Mouse (Mus musculus): ENCODE measurements around the gene Mrpl21. TPM values are rescaled to one million over a fixed set of nuclear protein-coding genes. Genes with fewer than 3 reads are reported as not detected.
A peak's percentile ranks its signal among the peaks of the same experiment; 100 is the strongest.

The Mrpl21 gene
- polyA plus RNA-seq, 1 experiment from 2014 or later = 118 TPM

- no peak for DNase-seq (ENCODE audit: low spot score)
- Histone ChIP-seq H3K4me3 (no peak overlapping the region), H3K27ac (no peak overlapping the region), H3K27me3 (ENCODE audit: insufficient read depth, poor library complexity, severe bottlenecking) (peaks cover 14% of the 10 kb centered on the region; the same call in 1 of the 2 replicates), H3K36me3 (no peaks in the 10 kb centered on the region), H3K4me1 (peaks cover 23% of the 10 kb centered on the region), H3K9me3 (no peaks in the 10 kb centered on the region)
- WGBS = 83% methylated on average over 2 of the region's 2 CpGs
These were observed 36.6 kb downstream of the Mrpl21 start for GRCm38 (mm10) chr19:3319341-3319740.

GRCm38 (mm10) chr19:3320086-3320485 lies 37.4 kb downstream of the Mrpl21 start:
- H3K4me1 ChIP-seq = peaks cover 29% of the 10 kb centered on the region
- H3K36me3 ChIP-seq = no peaks in the 10 kb centered on the region
- no peak overlapping the region for H3K4me3 ChIP-seq
- H3K27ac ChIP-seq = no peak overlapping the region
- no peak for DNase-seq (ENCODE audit: low spot score)
- no peaks in the 10 kb centered on the region for H3K9me3 ChIP-seq
- 76% methylated on average over 7 of the region's 7 CpGs for WGBS
- H3K27me3 ChIP-seq (ENCODE audit: insufficient read depth, poor library complexity, severe bottlenecking) = peaks cover 14% of the 10 kb centered on the region; the same call in 1 of the 2 replicates

GRCm38 (mm10) chr19:3320801-3321200 lies 38.1 kb downstream of the Mrpl21 start:
- no peaks in the 10 kb centered on the region for H3K9me3 ChIP-seq
- H3K36me3 ChIP-seq = no peaks in the 10 kb centered on the region
- 77% methylated on average over 3 of the region's 3 CpGs for WGBS
- no peak overlapping the region for H3K4me3 ChIP-seq
- no peak overlapping the region for H3K27ac ChIP-seq
- peaks cover 30% of the 10 kb centered on the region for H3K4me1 ChIP-seq
- DNase-seq (ENCODE audit: low spot score) = no peak
- peaks cover 14% of the 10 kb centered on the region; the same call in 1 of the 2 replicates for H3K27me3 ChIP-seq (ENCODE audit: insufficient read depth, poor library complexity, severe bottlenecking)

- Histone ChIP-seq H3K4me1 (peaks cover 37% of the 10 kb centered on the region), H3K27me3 (ENCODE audit: insufficient read depth, poor library complexity, severe bottlenecking) (peaks cover 16% of the 10 kb centered on the region; the same call in 1 of the 2 replicates), H3K4me3 (peak overlapping the region; percentile 65), H3K9me3 (no peaks in the 10 kb centered on the region), H3K27ac (peak overlapping the region; percentile 69), H3K36me3 (no peaks in the 10 kb centered on the region)
- peak; percentile 84 for DNase-seq (ENCODE audit: low spot score)
- 5% methylated on average over 11 of the region's 11 CpGs for WGBS
These were observed 38.9 kb downstream of the Mrpl21 start for GRCm38 (mm10) chr19:3321617-3322016.

- H3K27me3 ChIP-seq (ENCODE audit: insufficient read depth, poor library complexity, severe bottlenecking) = peaks cover 19% of the 10 kb centered on the region; the same call in 1 of the 2 replicates
- H3K4me1 ChIP-seq = peaks cover 37% of the 10 kb centered on the region
- H3K4me3 ChIP-seq = peak within 1 kb of the TSS; percentile 65
- peak; percentile 81 for DNase-seq (ENCODE audit: low spot score)
- H3K27ac ChIP-seq = peak within 1 kb of the TSS; percentile 76
- H3K9me3 ChIP-seq = no peaks in the 10 kb centered on the region
- WGBS = 3% methylated on average over 26 of the region's 26 CpGs
- H3K36me3 ChIP-seq = no peaks in the 10 kb centered on the region
These were observed 39.7 kb downstream of the Mrpl21 start, which contains the start of gene Cpt1a for GRCm38 (mm10) chr19:3322261-3322969. Gene Cpt1a, plus strand, starts transcription at chr19:3322334.

- peaks cover 37% of the 10 kb centered on the region for H3K4me1 ChIP-seq
- H3K27ac ChIP-seq = peak overlapping the region; percentile 76
- H3K4me3 ChIP-seq = peak overlapping the region; percentile 65
- no peaks in the 10 kb centered on the region for H3K36me3 ChIP-seq
- H3K27me3 ChIP-seq (ENCODE audit: insufficient read depth, poor library complexity, severe bottlenecking) = peaks cover 19% of the 10 kb centered on the region; the same call in 1 of the 2 replicates
- under 1% methylated on average over 47 of the region's 47 CpGs for WGBS
- H3K9me3 ChIP-seq = no peaks in the 10 kb centered on the region
- peak; percentile 93 for DNase-seq (ENCODE audit: low spot score)
These were observed 40.5 kb downstream of the Mrpl21 start for GRCm38 (mm10) chr19:3323201-3323621.

- peak; percentile 84 for DNase-seq (ENCODE audit: low spot score)
- H3K27ac ChIP-seq = peak overlapping the region; percentile 76
- peaks cover 19% of the 10 kb centered on the region; the same call in 1 of the 2 replicates for H3K27me3 ChIP-seq (ENCODE audit: insufficient read depth, poor library complexity, severe bottlenecking)
- peak overlapping the region; percentile 65 for H3K4me3 ChIP-seq
- no peaks in the 10 kb centered on the region for H3K36me3 ChIP-seq
- 1% methylated on average over 34 of the region's 34 CpGs for WGBS
- peaks cover 37% of the 10 kb centered on the region for H3K4me1 ChIP-seq
- no peaks in the 10 kb centered on the region for H3K9me3 ChIP-seq
These were observed 41.1 kb downstream of the Mrpl21 start for GRCm38 (mm10) chr19:3323753-3324270.

- peak overlapping the region; percentile 90; the same call in 1 of the 2 replicates for H3K27ac ChIP-seq
- H3K36me3 ChIP-seq = no peaks in the 10 kb centered on the region
These were observed 41.6 kb downstream of the Mrpl21 start for GRCm38 (mm10) chr19:3324271-3324811.

GRCm38 (mm10) chr19:3324931-3325711 lies 42.4 kb downstream of the Mrpl21 start:
- H3K36me3 ChIP-seq = no peaks in the 10 kb centered on the region
- 1% methylated on average over 59 of the region's 59 CpGs for WGBS
- peak; percentile 95 for DNase-seq (ENCODE audit: low spot score)
- H3K27me3 ChIP-seq (ENCODE audit: insufficient read depth, poor library complexity, severe bottlenecking) = peaks cover 19% of the 10 kb centered on the region; the same call in 1 of the 2 replicates
- peaks cover 37% of the 10 kb centered on the region for H3K4me1 ChIP-seq
- peak overlapping the region; percentile 90 for H3K27ac ChIP-seq
- peak overlapping the region; percentile 65 for H3K4me3 ChIP-seq
- H3K9me3 ChIP-seq = no peaks in the 10 kb centered on the region

More at GRCm38 (mm10) chr19:3324271-3324811, 41.6 kb downstream of the Mrpl21 start:
- DNase-seq (ENCODE audit: low spot score) = no peak
- H3K27me3 ChIP-seq (ENCODE audit: insufficient read depth, poor library complexity, severe bottlenecking) = peaks cover 19% of the 10 kb centered on the region; the same call in 1 of the 2 replicates
- peak overlapping the region; percentile 65 for H3K4me3 ChIP-seq
- H3K9me3 ChIP-seq = no peaks in the 10 kb centered on the region
- WGBS = 3% methylated on average over 17 of the region's 17 CpGs
- H3K4me1 ChIP-seq = peaks cover 37% of the 10 kb centered on the region

GRCm38 (mm10) chr19:3325771-3326478 lies 43.2 kb downstream of the Mrpl21 start:
- Histone ChIP-seq H3K9me3 (no peaks in the 10 kb centered on the region), H3K4me3 (peak overlapping the region; percentile 65), H3K27ac (peak overlapping the region; percentile 90), H3K27me3 (ENCODE audit: insufficient read depth, poor library complexity, severe bottlenecking) (peaks cover 19% of the 10 kb centered on the region; the same call in 1 of the 2 replicates), H3K4me1 (peaks cover 37% of the 10 kb centered on the region), H3K36me3 (no peaks in the 10 kb centered on the region)
- WGBS = 40% methylated on average over 15 of the region's 15 CpGs
- no peak for DNase-seq (ENCODE audit: low spot score)

GRCm38 (mm10) chr19:3326479-3327047 lies 43.9 kb downstream of the Mrpl21 start:
- Histone ChIP-seq H3K27me3 (ENCODE audit: insufficient read depth, poor library complexity, severe bottlenecking) (peaks cover 15% of the 10 kb centered on the region; the same call in 1 of the 2 replicates), H3K36me3 (no peaks in the 10 kb centered on the region), H3K4me3 (no peak overlapping the region), H3K9me3 (no peaks in the 10 kb centered on the region), H3K4me1 (peaks cover 33% of the 10 kb centered on the region), H3K27ac (no peak overlapping the region)
- DNase-seq (ENCODE audit: low spot score) = no peak
- 81% methylated on average over 12 of the region's 12 CpGs for WGBS

GRCm38 (mm10) chr19:3333247-3333646 lies 50.5 kb downstream of the Mrpl21 start:
- H3K27me3 ChIP-seq (ENCODE audit: insufficient read depth, poor library complexity, severe bottlenecking) = no peaks in the 10 kb centered on the region
- DNase-seq (ENCODE audit: low spot score) = no peak
- no peaks in the 10 kb centered on the region for H3K36me3 ChIP-seq
- 76% methylated on average over 6 of the region's 6 CpGs for WGBS
- H3K27ac ChIP-seq = no peak overlapping the region
- H3K4me3 ChIP-seq = no peak overlapping the region
- H3K9me3 ChIP-seq = no peaks in the 10 kb centered on the region
- H3K4me1 ChIP-seq = peaks cover 8% of the 10 kb centered on the region; the same call in 1 of the 2 replicates
